Mouse (Mus musculus): ENCODE measurements around the gene Car8. TPM values are rescaled to one million over a fixed set of nuclear protein-coding genes. Genes with fewer than 3 reads are reported as not detected.
"Not testable (repeated sequence)": the region's sequence is repeated elsewhere in the genome, so short reads cannot be mapped to it uniquely, and the experiment has no call there.

Car8 gene
- total RNA-seq, 2 experiments from 2014 or later = 10.8 to 11.7 TPM

- no peak for DNase-seq (ENCODE audit: low spot score)
- intact Hi-C loops (cut with DNase I) = no loop called here
Observed at GRCm38 (mm10) chr4:8206918-8207573, 31.8 kb downstream of the Car8 start.

GRCm38 (mm10) chr4:8205089-8205649 lies 33.7 kb downstream of the Car8 start:
- no peak for DNase-seq (ENCODE audit: low spot score)
- intact Hi-C loops (cut with DNase I) = no loop called here

DNA sequence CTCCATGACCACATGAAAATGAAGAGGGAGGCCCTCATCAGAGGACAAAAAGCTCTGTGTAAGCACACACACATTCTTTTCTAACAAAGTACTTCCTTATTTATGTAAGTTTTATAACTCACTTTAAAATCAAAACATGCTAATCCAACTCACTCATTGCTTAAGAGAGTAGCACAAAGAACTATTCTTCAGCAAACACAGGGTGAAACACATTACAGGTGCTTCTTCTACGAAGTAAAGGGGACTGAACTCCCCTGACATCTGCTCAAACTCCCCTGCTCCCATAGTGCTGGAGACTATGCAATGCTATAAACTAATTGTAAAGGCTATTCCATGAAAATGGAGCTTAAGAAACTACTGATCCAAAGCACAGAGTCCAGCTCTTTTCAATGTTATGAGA lies 35.5 kb downstream of the Car8 start:
- DNase-seq (ENCODE audit: low spot score) = no peak
- intact Hi-C loops (cut with DNase I) = loop anchor here (5.0 kb wide), 2 partner anchors 34 to 164 kb away; partner anchors contain the start of gene Car8

- intact Hi-C loops (cut with DNase I) = loop anchor here (5.0 kb wide), 2 partner anchors 36 to 166 kb away; partner anchors contain the start of gene Car8
- DNase-seq (ENCODE audit: low spot score) = no peak
Observed at GRCm38 (mm10) chr4:8201631-8202030, 37.2 kb downstream of the Car8 start.

DNA sequence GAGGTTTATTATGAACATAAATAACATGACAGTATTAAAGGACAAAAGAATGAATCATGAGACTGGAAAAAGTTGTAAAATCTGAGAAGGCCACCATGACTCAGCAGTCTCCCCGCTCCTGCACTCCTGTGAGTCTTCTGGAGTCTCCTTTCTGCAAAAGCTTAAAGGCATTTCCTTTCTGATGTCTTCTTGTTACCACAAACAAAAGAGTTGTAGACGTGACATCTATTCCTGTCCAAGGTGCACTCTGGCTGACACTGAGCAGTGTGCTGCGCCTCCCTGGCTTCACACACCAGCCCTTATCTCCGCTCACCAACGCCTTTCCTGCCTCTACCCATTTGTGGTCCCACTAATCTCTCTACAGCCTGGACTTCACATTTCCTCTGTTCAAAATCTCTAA lies 38.8 kb downstream of the Car8 start:
- DNase-seq (ENCODE audit: low spot score) = peak; percentile 59
- intact Hi-C loops (cut with DNase I) = loop anchor here (5.0 kb wide), 2 partner anchors 37 to 167 kb away; partner anchors contain the start of gene Car8

GRCm38 (mm10) chr4:8198033-8198432 lies 40.8 kb downstream of the Car8 start:
- intact Hi-C loops (cut with DNase I) = no loop called here
- DNase-seq (ENCODE audit: low spot score) = no peak

- no peak for DNase-seq (ENCODE audit: low spot score)
- intact Hi-C loops (cut with DNase I) = no loop called here
Observed at GRCm38 (mm10) chr4:8190441-8190840, 48.4 kb downstream of the Car8 start.

DNA sequence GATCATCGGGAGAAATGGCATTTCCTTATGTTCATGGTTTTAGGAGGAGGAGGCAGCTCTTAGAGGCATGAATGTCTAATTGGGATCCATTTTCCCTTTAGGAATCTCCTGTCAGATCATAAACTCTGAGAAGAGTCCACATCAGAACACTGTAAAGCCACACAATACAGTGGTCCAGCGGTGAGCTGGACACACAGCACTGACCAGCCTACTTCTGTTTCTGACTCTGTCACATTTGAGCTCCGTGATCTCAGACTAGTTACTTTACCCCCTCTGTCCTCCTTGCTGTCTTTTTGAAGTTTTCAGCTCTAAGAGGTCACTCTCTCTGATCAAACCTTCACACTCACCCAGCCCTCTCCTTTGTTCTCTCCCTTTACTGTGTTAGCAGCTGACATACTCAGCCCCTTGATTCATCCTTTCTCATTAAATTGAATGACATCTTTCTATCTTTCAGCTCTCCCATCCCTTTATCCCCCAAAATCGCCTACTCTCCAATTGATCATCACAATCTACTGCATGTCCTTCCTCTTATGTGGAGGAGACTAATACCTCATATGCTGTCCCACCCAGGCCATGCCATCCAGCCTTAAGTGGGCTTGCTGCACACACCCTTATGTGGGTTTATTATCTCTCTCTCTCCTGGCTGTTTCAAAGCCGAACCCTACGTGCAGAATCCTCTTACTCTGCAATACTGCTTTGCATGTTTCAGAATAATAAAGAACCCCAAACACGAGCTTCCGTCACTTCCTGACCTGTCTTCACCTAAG lies 51.7 kb downstream of the Car8 start:
- DNase-seq (ENCODE audit: low spot score) = no peak
- intact Hi-C loops (cut with DNase I) = loop anchor here (5.0 to 10.0 kb wide), 3 partner anchors 45 to 178 kb away; no protein-coding TSS in a partner anchor

DNA sequence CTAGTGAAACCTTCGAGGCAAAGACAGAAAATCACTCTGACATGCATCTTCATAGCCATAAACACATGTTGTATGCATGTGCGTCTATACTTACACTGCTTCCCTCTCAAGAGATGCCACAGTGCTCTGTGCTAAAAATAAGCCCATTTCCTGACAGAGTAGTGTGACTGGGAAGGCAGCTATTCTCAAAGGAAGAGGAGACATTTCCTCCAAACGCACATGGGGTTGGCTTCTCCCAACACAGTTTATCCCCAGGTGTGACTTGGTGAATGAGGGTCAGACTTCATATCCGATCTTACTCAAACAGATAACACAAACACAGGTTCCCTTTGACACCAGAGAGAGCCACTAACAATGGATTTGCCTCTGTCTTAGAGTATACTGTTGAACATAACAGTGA lies 58.3 kb downstream of the Car8 start:
- no peak for DNase-seq (ENCODE audit: low spot score)
- intact Hi-C loops (cut with DNase I) = loop anchor here (10.0 kb wide), 1 partner anchor 184 kb away; no protein-coding TSS in a partner anchor

- no peak for DNase-seq (ENCODE audit: low spot score)
- intact Hi-C loops (cut with DNase I) = no loop called here
Observed at GRCm38 (mm10) chr4:8154589-8155198, 84.1 kb downstream of the Car8 start.

DNA sequence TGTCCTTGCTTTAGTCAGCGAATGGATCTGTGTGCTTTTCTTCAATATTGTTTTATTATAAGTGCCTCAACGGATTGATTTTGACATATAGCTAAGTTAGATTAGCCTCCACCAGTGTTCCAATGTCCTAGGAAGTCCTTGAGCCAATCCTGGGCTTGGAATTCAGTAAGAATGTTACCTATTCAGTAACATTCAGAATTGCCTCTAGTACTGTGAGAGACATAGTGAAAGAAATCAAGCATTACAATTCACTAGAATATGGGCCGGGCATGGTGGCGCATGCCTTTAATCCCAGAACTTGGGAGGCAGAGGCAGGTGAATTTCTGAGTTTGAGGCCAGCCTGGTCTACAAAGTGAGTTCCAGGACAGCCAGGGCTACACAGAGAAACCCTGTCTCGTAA lies 84.9 kb downstream of the Car8 start:
- intact Hi-C loops (cut with DNase I); DNase-seq (ENCODE audit: low spot score): not testable (repeated sequence)

DNA sequence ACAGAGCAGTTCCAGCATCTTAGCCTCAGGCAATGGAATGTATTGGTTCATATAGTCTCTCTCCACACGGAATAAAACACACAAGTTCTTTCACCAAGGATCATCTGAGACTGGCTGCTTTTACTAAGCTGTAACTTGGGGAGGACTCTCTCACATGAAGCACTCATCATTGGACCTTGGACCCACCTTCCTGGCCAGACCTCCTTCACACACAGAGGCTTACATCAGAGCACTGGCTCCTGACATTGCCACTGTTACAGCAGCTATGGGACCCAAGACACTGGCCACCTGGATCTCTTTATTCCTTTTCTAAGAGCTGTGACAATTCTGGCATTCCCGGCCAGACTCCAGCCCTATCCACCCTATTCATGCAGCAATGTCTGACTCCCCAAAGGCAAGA lies 101.4 kb downstream of the Car8 start:
- DNase-seq (ENCODE audit: low spot score) = no peak
- intact Hi-C loops (cut with DNase I) = no loop called here

DNA sequence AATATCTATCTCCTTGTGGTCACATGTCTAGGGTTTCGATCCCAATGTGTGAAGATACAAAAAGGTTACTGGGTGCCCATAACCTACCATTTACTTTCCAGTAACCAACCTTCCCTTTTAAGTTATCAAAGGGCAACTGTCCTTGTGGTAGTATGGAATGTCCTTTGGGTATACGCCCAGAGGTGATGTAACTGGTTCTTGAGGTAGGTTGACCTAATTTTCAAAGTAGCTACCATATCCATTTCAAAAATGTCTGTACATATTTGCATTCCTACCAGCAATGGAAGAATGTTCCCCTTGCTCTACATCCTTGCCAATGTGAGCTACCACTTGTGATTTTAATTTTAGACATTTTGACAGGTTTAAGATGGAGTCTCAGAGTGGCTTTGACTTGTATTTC lies 106.8 kb downstream of the Car8 start:
- intact Hi-C loops (cut with DNase I) = no loop called here
- DNase-seq (ENCODE audit: low spot score) = no peak

DNA sequence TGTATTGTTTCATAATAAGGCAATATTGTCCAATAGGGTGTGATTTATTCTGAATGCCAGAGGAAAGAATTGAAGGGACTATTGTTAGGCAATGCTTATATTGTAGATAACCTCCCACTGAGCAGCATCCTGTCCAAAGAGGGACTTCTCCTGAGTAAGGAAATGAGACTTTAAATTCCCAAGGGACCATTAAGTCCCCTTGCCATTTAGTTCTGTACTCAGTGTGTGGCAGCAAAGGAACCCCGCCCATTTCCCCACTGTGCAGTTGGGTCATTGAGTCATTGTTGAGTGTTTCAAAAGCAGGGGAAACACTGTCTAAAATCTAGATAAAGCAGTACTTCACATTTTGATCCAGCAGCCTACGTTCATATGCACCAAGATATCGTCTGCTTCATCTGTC lies 125.3 kb downstream of the Car8 start:
- intact Hi-C loops (cut with DNase I) = loop anchor here (5.0 kb wide), 1 partner anchor 74 kb away; no protein-coding TSS in a partner anchor
- peak; percentile 25 for DNase-seq (ENCODE audit: low spot score)

GRCm38 (mm10) chr4:8111891-8112290 lies 127.0 kb downstream of the Car8 start:
- no peak for DNase-seq (ENCODE audit: low spot score)
- intact Hi-C loops (cut with DNase I) = loop anchor here (5.0 kb wide), 1 partner anchor 75 kb away; no protein-coding TSS in a partner anchor

GRCm38 (mm10) chr4:8109906-8110567 lies 128.8 kb downstream of the Car8 start:
- intact Hi-C loops (cut with DNase I) = loop anchor here (2.0 to 5.0 kb wide), 2 partner anchors 41 to 77 kb away; no protein-coding TSS in a partner anchor
- no peak for DNase-seq (ENCODE audit: low spot score)

GRCm38 (mm10) chr4:8101466-8101865 lies 137.4 kb downstream of the Car8 start:
- intact Hi-C loops (cut with DNase I) = no loop called here

GRCm38 (mm10) chr4:8098084-8098483 lies 140.8 kb downstream of the Car8 start:
- no peak for DNase-seq (ENCODE audit: low spot score)
- intact Hi-C loops (cut with DNase I) = no loop called here

More at GRCm38 (mm10) chr4:8101466-8101865, 137.4 kb downstream of the Car8 start:
- DNase-seq (ENCODE audit: low spot score) = no peak

GRCm38 (mm10) chr4:8097683-8098082 lies 141.2 kb downstream of the Car8 start:
- DNase-seq (ENCODE audit: low spot score) = no peak
- intact Hi-C loops (cut with DNase I) = no loop called here

GRCm38 (mm10) chr4:8093566-8093965 lies 145.3 kb downstream of the Car8 start:
- DNase-seq (ENCODE audit: low spot score); intact Hi-C loops (cut with DNase I): not testable (repeated sequence)
